Mouse (Mus musculus) intestine, postnatal 0 days (tissue): ENCODE measurements around the gene Tbc1d19. TPM values are rescaled to one million over a fixed set of nuclear protein-coding genes. Genes with fewer than 3 reads are reported as not detected.

Source experiments
- ATAC-seq: fragments of 200-750 bp; cut with Nextera tagmentation; 2 replicates; pipeline ENCODE4 v1.8.0; 2017; ENCODE audit warnings: mild to moderate bottlenecking, moderate TSS enrichment, moderate library complexity
- H3K27ac ChIP-seq: fragments of 300-500 bp; sonication (generic); 2 replicates; pipeline ENCODE4 v1.5.1; 2014; ENCODE audit warnings: mild to moderate bottlenecking, low read depth, low read length, moderate library complexity
- H3K27me3 ChIP-seq: fragments of 300-500 bp; sonication (generic); replicated peaks from 2 replicates; pipeline ENCODE4 v1.6.1; 2014; ENCODE audit warnings: low read length, mixed read lengths; ENCODE audit not compliant: control insufficient read depth, insufficient read depth
- H3K36me3 ChIP-seq: fragments of 300-500 bp; sonication (generic); 2 replicates; pipeline ENCODE4 v1.6.1; 2014; ENCODE audit warnings: mild to moderate bottlenecking, moderate library complexity; ENCODE audit not compliant: control insufficient read depth, insufficient read depth
- H3K4me1 ChIP-seq: fragments of 300-500 bp; sonication (generic); replicated peaks from 2 replicates; pipeline ENCODE4 v1.6.1; 2014; ENCODE audit warnings: antibody characterized with exemption, low read length, mixed read lengths; ENCODE audit not compliant: control insufficient read depth, insufficient read depth
- H3K4me2 ChIP-seq: fragments of 300-500 bp; sonication (generic); replicated peaks from 2 replicates; pipeline ENCODE4 v1.6.1; 2014; ENCODE audit warnings: low read depth, mild to moderate bottlenecking, moderate library complexity
- H3K4me3 ChIP-seq: fragments of 300-500 bp; sonication (generic); 2 replicates; pipeline ENCODE4 v1.5.1; 2014; ENCODE audit warnings: low read depth, low read length
- H3K9ac ChIP-seq: fragments of 300-500 bp; sonication (generic); 2 replicates; pipeline ENCODE4 v1.6.1; 2014; ENCODE audit warnings: mild to moderate bottlenecking, low read depth, low read length
- H3K9me3 ChIP-seq: fragments of 300-500 bp; sonication (generic); 2 replicates; pipeline ENCODE4 v1.6.1; 2016; ENCODE audit warnings: mixed run types; ENCODE audit not compliant: control insufficient read depth
- CTCF ChIP-seq: sonication (generic); IDR thresholded peaks from 2 replicates; pipeline ENCODE4 v1.5.1; 2016; ENCODE audit warnings: low read depth, mild to moderate bottlenecking, control low read depth, antibody characterized with exemption, moderate library complexity
- WGBS: fragments of 180-500 bp; shearing (Covaris S2); extraction: QIAGEN DNeasy Blood & Tissue Kit; methylation state at CpG from one replicate; pipeline ENCODE4 v1.1.7; 2014; 5-methylcytosine and 5-hydroxymethylcytosine counted together
- polyA plus RNA-seq: library from polyadenylated mRNA; unstranded; fragments of >200 nt; fragmentation: Nextera tagmentation; extraction: Ambion mirVana; gene quantifications from 2 replicates; pipeline ENCODE4 v1.2.1, GENCODE M21; 2015

Gene Tbc1d19
- polyA plus RNA-seq, 1 experiment from 2014 or later = 8.3 TPM

GRCm38 (mm10) chr5:53950189-53950588 is 140.8 kb downstream of the Tbc1d19 start:
- H3K9ac ChIP-seq = no peak overlapping the region
- no peak overlapping the region for H3K27ac ChIP-seq
- H3K36me3 ChIP-seq = no peaks in the 10 kb centered on the region
- no peak for TF ChIP-seq CTCF
- H3K4me3 ChIP-seq = no peak overlapping the region
- no peak for ATAC-seq
- WGBS = 39% methylated on average over 7 of the region's 7 CpGs
- no peaks in the 10 kb centered on the region for H3K27me3 ChIP-seq
- no peaks in the 10 kb centered on the region for H3K9me3 ChIP-seq
- H3K4me2 ChIP-seq = no peak overlapping the region
- peaks cover 2% of the 10 kb centered on the region; the same call in 1 of the 2 replicates for H3K4me1 ChIP-seq

GRCm38 (mm10) chr5:53953216-53953615 is 143.8 kb downstream of the Tbc1d19 start:
- Histone ChIP-seq H3K9me3 (no peaks in the 10 kb centered on the region), H3K4me1 (0 out of 2 replicates have a peak, but pooled peaks cover 6% of the 10 kb centered on the region), H3K27me3 (no peaks in the 10 kb centered on the region), H3K4me2 (no peak overlapping the region), H3K27ac (no peak overlapping the region), H3K36me3 (no peaks in the 10 kb centered on the region), H3K4me3 (no peak overlapping the region), H3K9ac (no peak overlapping the region)
- TF ChIP-seq CTCF = no peak
- no peak for ATAC-seq

Other genes with a start within 250 kb of the Tbc1d19 start
- gene Cckar, start 101.9 kb upstream of the Tbc1d19 start, polyA plus RNA-seq = 2.3 and 2.4 TPM in 2 replicates
- 13.9 and 14.1 TPM in 2 replicates for gene Stim2, start 188.9 kb downstream of the Tbc1d19 start, polyA plus RNA-seq